Mouse (Mus musculus): ENCODE data around the gene Spata25. TPM values are rescaled to one million over a fixed set of nuclear protein-coding genes. Genes with fewer than 3 reads are reported as not detected.

Gene Spata25
- polyA plus RNA-seq, 1 experiment: not detected

DNA sequence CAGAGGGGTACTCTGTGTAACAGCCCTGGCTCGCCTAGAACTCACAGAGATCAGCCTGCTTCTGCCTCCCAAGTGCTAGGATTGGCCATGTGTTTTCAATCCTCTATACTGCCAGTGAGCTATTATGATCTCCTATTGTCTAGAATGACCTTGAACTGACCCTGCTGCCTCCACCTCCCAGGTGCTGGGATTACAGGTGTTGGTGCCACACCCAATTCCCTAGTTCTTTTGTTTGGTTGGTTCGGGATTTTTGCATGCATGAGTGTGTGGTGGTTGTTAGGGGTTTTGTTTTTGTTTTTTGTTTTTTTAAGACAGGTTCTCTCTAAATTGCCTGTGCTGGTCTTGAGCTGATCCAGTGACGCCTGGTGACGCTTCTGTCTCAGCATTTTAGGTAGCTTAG, 4.4 kb downstream of the Spata25 start:
- Histone ChIP-seq H3K4me3 (replicated peaks; ENCODE audit: control insufficient read depth, low read depth, low read length) (no peak overlapping the region), H3K4me1 (ENCODE audit: control insufficient read depth, insufficient read depth, low read length) (no peaks in the 10 kb centered on the region), H3K27ac (ENCODE audit: control insufficient read depth, insufficient read depth, low read depth, low read length, poor library complexity) (no peak overlapping the region)
- TF ChIP-seq CTCF (IDR thresholded peaks at IDR 0.05; ENCODE audit: control insufficient read depth, insufficient read depth, low read length) (no peak), POLR2A (IDR thresholded peaks at IDR 0.05; ENCODE audit: borderline replicate concordance, control insufficient read depth, low read depth, low read length) (no peak)
- 87% methylated on average over 4 of the region's 4 CpGs for WGBS

DNA sequence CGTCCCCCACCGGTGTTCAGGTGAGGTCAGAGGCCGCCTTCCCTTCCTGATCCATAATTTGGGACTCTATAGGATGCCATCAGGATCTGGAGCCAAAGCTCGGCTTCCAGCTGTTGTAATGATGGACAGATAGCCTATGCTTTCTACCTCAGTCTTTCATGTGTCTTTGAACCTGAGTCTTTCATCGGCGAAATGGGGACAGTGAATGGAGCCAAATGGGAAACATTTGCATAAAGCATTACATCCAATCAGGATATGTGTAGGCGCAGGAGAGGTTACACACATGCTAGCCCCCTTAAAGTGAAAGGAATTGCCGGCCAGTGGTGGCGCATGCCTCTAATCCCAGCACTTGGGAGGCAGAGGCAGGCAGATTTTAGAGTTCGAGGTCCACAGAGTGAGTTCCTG, 5.2 kb downstream of the Spata25 start:
- no peaks in the 10 kb centered on the region for H3K4me1 ChIP-seq (ENCODE audit: control insufficient read depth, insufficient read depth, low read length)
- TF ChIP-seq POLR2A (IDR thresholded peaks at IDR 0.05; ENCODE audit: borderline replicate concordance, control insufficient read depth, low read depth, low read length) (no peak), CTCF (IDR thresholded peaks at IDR 0.05; ENCODE audit: control insufficient read depth, insufficient read depth, low read length) (no peak)
- peak overlapping the region; percentile 97 for H3K4me3 ChIP-seq (replicated peaks; ENCODE audit: control insufficient read depth, low read depth, low read length)
- H3K27ac ChIP-seq (ENCODE audit: control insufficient read depth, insufficient read depth, low read depth, low read length, poor library complexity): peak overlapping the region; percentile 67
- under 1% methylated on average over 10 of the region's 10 CpGs for WGBS

DNA sequence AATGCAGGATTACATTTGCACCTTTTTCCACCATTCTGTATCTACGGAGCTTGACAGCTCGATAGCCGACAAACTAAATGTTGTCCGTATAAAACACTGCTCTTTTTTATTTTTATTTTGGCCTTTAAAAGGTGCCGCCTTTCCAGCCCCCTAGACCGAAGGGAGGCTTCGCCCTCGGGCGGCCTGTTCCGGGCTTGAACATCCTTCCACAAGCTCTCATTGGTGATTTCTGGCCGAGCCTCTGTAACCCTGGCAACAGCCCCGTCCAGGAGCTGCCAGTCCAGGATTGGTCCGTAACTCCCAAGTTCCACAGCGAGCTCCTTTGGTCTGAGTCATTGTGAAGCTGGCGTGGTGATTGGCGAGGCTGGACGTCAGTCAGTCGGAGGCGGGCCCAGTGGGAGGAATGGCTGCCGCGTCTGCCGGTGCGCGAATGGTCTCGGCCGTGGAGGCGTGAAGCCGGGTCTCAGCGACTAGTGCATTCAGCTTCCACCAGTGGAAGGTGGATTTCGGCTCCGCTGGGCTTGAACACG, 5.6 kb downstream of the Spata25 start, which contains the start of gene Zswim1:
TSS of gene Zswim1 (plus strand) at position 51 of the 530 bp plus-strand sequence.
- TF ChIP-seq CTCF (IDR thresholded peaks at IDR 0.05; ENCODE audit: control insufficient read depth, insufficient read depth, low read length): no peak
- TF ChIP-seq POLR2A (IDR thresholded peaks at IDR 0.05; ENCODE audit: borderline replicate concordance, control insufficient read depth, low read depth, low read length): peak; percentile 78; the same call in 1 of the 2 replicates
- Histone ChIP-seq H3K27ac (ENCODE audit: control insufficient read depth, insufficient read depth, low read depth, low read length, poor library complexity) (peak within 1 kb of the TSS; percentile 67), H3K4me3 (replicated peaks; ENCODE audit: control insufficient read depth, low read depth, low read length) (peak within 1 kb of the TSS; percentile 97), H3K4me1 (ENCODE audit: control insufficient read depth, insufficient read depth, low read length) (no peaks in the 10 kb centered on the region)
- 1% methylated on average over 32 of the region's 32 CpGs for WGBS

DNA sequence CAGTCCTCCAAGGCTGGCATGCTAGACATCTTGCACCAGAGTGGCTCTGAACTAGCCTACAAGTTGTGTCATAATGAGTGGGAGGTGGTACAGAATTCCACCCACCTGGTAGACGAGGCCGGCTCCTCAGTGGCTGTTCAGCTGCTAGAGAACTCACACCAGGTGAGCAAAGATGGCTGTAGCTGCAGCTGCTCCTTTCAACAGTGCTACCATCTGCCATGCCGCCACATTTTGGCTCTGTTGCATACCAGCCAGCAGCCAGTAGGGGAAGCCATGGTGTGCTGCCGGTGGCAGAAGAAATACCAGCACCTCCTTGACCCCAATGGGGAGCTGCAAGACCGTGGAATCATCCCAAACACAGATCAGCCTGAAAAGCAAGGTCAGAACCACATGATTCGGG, 7.3 kb downstream of the Spata25 start:
- TF ChIP-seq POLR2A (IDR thresholded peaks at IDR 0.05; ENCODE audit: borderline replicate concordance, control insufficient read depth, low read depth, low read length) (no peak), CTCF (IDR thresholded peaks at IDR 0.05; ENCODE audit: control insufficient read depth, insufficient read depth, low read length) (no peak)
- Histone ChIP-seq H3K4me1 (ENCODE audit: control insufficient read depth, insufficient read depth, low read length) (no peaks in the 10 kb centered on the region), H3K4me3 (replicated peaks; ENCODE audit: control insufficient read depth, low read depth, low read length) (no peak overlapping the region), H3K27ac (ENCODE audit: control insufficient read depth, insufficient read depth, low read depth, low read length, poor library complexity) (no peak overlapping the region)
- WGBS: 89% methylated on average over 6 of the region's 6 CpGs

DNA sequence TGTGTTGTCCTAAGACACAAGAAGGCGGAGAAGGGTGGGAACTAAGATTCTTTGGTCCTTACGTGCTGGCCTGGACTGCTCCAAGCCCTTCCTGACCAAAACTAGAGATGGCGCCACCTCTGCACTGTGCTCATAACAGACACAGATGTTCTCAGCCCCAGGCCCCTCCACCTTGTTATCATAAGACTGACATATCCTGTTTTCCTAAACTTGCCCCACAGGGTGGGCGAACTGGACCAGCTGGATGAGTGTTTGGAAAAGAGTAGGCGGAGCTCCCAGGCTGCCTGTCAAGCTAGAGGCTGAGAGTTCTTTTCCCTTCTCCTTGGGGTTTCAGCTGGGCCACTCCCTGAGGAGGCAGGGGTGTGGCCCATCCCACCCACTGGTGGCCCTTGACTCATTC, 10.6 kb downstream of the Spata25 start:
- H3K27ac ChIP-seq (ENCODE audit: control insufficient read depth, insufficient read depth, low read depth, low read length, poor library complexity): no peak overlapping the region
- no peak overlapping the region for H3K4me3 ChIP-seq (replicated peaks; ENCODE audit: control insufficient read depth, low read depth, low read length)
- no peak for TF ChIP-seq POLR2A (IDR thresholded peaks at IDR 0.05; ENCODE audit: borderline replicate concordance, control insufficient read depth, low read depth, low read length)
- TF ChIP-seq CTCF (IDR thresholded peaks at IDR 0.05; ENCODE audit: control insufficient read depth, insufficient read depth, low read length): no peak
- H3K4me1 ChIP-seq (ENCODE audit: control insufficient read depth, insufficient read depth, low read length): peaks cover 4% of the 10 kb centered on the region
- 88% methylated on average over 5 of the region's 5 CpGs for WGBS

DNA sequence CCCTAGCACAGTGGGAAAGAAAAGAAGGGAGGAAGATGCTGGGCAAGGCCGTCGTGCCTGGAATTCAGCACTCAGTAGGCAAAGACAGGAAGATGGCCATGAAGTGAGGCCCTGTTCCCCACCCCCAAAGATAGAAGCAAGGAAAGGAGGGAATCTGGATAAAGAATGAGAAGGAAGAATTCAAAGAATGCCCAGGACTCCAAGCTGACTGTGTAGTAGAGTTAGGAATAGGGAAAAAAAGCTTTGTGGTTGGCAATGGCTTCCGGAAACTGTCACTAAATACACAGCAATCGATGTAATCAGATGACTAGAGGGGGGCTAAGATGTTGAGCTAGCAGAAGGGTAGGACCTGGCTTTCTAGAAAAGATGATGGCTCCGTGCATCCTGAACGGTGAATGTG, 11.1 kb downstream of the Spata25 start:
- 88% methylated on average over 6 of the region's 6 CpGs for whole genome bisulfite sequencing
- Histone ChIP-seq H3K27ac (ENCODE audit: control insufficient read depth, insufficient read depth, low read depth, low read length, poor library complexity) (no peak overlapping the region), H3K4me1 (ENCODE audit: control insufficient read depth, insufficient read depth, low read length) (peaks cover 4% of the 10 kb centered on the region), H3K4me3 (replicated peaks; ENCODE audit: control insufficient read depth, low read depth, low read length) (no peak overlapping the region)
- TF ChIP-seq POLR2A (IDR thresholded peaks at IDR 0.05; ENCODE audit: borderline replicate concordance, control insufficient read depth, low read depth, low read length) (no peak), CTCF (IDR thresholded peaks at IDR 0.05; ENCODE audit: control insufficient read depth, insufficient read depth, low read length) (no peak)

DNA sequence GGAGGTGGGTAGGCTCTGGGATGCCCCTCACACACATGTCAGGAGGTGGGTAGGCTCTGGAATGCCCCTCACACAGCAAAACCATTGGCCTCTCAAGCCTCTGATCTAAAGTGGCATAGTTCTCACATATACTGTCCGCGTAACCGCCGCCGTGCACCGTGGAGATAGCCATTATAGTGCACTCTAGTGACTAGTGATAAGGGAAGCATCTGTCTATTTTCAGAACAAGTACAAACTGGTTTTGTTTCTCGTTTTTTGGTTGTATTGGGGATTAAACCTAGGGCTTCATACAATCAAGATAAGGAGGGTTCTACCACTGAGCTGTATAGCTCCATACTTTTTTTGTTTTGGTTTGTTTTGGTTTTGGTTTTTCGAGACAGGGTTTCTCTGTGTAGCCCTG, 12.5 kb downstream of the Spata25 start:
- peaks cover 4% of the 10 kb centered on the region for H3K4me1 ChIP-seq (ENCODE audit: control insufficient read depth, insufficient read depth, low read length)
- H3K27ac ChIP-seq (ENCODE audit: control insufficient read depth, insufficient read depth, low read depth, low read length, poor library complexity): peak overlapping the region; percentile 69
- no peak for TF ChIP-seq CTCF (IDR thresholded peaks at IDR 0.05; ENCODE audit: control insufficient read depth, insufficient read depth, low read length)
- no peak for TF ChIP-seq POLR2A (IDR thresholded peaks at IDR 0.05; ENCODE audit: borderline replicate concordance, control insufficient read depth, low read depth, low read length)
- H3K4me3 ChIP-seq (replicated peaks; ENCODE audit: control insufficient read depth, low read depth, low read length): no peak overlapping the region
- 66% methylated on average over 8 of the region's 8 CpGs for WGBS

DNA sequence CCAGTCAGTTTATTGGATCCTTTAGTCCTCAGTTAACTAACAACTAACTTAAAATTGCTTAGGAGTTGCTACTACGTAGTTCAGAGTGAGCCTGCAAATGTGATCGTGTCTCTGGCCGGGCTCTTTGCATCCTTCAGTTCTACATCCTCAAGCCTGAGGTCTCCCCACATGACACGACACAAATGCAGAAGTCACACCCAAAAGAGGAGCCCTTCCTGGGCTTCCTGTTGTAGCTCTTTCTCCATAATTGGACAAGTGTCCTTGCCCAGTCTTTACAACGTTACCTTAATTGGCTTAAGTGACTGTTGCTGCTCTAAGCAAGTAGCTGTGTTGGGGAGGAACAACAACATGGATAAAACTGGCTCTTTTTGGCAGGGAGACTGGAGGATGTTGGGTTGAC, 13.0 kb downstream of the Spata25 start:
- Histone ChIP-seq H3K4me1 (ENCODE audit: control insufficient read depth, insufficient read depth, low read length) (peaks cover 4% of the 10 kb centered on the region), H3K27ac (ENCODE audit: control insufficient read depth, insufficient read depth, low read depth, low read length, poor library complexity) (peak overlapping the region; percentile 69), H3K4me3 (replicated peaks; ENCODE audit: control insufficient read depth, low read depth, low read length) (no peak overlapping the region)
- TF ChIP-seq CTCF (IDR thresholded peaks at IDR 0.05; ENCODE audit: control insufficient read depth, insufficient read depth, low read length): no peak
- TF ChIP-seq POLR2A (IDR thresholded peaks at IDR 0.05; ENCODE audit: borderline replicate concordance, control insufficient read depth, low read depth, low read length): no peak
- 34% methylated on average over 5 of the region's 5 CpGs for WGBS

DNA sequence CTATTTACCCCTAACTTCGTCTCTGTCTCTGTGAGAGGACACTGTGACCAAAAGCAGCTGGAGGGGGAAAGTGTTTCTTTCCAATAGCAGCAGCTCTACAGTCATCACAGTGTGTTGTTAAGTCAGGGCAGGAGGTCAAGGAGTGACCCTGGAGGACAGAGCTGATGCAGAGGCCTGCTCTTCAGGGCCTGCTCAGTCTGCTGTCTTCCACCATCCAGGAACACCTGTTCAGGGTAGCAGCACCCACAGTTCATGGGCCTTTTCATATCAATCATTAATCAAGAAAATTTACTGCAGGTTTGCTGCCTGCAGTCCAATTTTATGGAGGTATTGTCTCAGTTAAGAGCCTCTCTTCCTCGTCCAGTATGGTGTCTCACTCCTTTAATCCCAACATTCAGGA, 14.8 kb downstream of the Spata25 start:
- H3K27ac ChIP-seq (ENCODE audit: control insufficient read depth, insufficient read depth, low read depth, low read length, poor library complexity): no peak overlapping the region
- H3K4me3 ChIP-seq (replicated peaks; ENCODE audit: control insufficient read depth, low read depth, low read length): no peak overlapping the region
- 80% methylated on average over 2 of the region's 2 CpGs for WGBS
- TF ChIP-seq CTCF (IDR thresholded peaks at IDR 0.05; ENCODE audit: control insufficient read depth, insufficient read depth, low read length) (no peak), POLR2A (IDR thresholded peaks at IDR 0.05; ENCODE audit: borderline replicate concordance, control insufficient read depth, low read depth, low read length) (no peak)
- H3K4me1 ChIP-seq (ENCODE audit: control insufficient read depth, insufficient read depth, low read length): peaks cover 4% of the 10 kb centered on the region

Measured in bone marrow, adult 2 months (tissue).